Mouse (Mus musculus) 3134 (cell line): ENCODE measurements at regions not wholly inside any gene's neighbourhood (a gene's known extent, or its start where the extent isn't known, plus 50 kb on each side); places are given as distances from the start of the nearest gene placed in this dataset.

Source experiments
- DNase-seq: peaks from one replicate; pipeline ENCODE4 v3.0.0-alpha.2; 2011; ENCODE audit warnings: low spot score; ENCODE audit not compliant: insufficient read length; ENCODE audit errors: extremely low read depth

- DNase-seq = no peak
Measured at GRCm38 (mm10) chr9:120628794-120629560, 57.7 kb downstream of the Rpl14 start.

- no peak for DNase-seq
Measured at GRCm38 (mm10) chr9:120629609-120630008, 58.4 kb downstream of the Rpl14 start.

DNA sequence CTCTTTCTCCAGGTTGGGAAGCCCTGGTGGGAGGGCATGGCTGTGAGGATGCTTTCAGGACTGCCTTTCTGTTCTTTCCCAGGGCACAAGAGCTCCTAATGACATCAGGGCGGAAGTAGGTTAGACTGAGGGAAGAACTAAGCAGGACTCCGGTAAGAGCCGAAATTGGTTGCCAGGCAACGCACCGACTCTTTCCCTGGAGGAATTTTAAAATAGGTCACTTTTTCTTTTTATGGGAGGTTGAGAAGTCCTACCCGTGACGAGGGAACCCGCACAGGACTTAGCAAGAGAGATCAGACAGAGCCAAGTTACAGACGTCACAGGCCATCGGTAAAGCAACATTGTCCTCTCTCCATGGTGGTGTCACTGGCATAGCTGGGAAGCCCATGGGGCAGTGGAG, 61.6 kb downstream of the Rpl14 start:
- DNase-seq = no peak

DNA sequence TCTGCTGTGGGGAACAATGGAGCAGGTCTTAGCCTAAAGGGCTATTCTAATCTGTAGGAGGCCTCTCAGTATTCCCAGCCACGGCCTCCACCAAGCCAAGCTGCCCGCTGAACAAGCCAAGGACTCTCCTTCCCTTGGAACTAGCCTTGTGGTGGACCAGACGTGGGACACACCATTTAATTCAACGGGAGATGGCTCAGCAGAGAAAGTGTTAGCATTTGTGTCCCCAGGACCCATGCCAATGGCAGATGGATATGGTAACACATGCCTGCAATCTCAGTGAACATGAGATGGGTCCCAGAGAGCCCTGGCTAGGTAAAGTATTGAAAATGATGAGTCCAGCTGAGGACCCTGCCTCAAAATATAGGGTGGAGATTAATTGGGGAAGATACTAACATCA, 71.4 kb downstream of the Rpl14 start:
- no peak for DNase-seq

DNA sequence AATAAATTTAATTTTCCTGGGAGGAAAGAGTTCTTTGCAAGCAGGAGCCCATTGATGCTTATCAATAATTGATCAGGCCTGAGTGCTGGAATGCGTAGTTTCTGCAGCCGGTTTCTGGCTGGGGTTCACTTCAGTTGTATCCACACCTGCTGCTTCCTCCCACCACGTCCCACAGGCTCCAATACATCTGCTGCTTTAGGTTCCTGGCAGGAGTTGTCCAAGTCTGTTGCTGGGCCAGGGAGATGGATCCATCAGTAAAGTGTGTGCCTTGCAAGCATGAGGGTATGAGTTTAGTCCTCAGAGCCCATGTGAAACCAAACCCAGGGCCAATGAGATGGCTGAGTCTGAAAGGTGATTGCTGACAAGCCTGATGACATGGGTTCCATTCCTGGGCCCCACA, 72.1 kb downstream of the Rpl14 start:
- no peak for DNase-seq

DNA sequence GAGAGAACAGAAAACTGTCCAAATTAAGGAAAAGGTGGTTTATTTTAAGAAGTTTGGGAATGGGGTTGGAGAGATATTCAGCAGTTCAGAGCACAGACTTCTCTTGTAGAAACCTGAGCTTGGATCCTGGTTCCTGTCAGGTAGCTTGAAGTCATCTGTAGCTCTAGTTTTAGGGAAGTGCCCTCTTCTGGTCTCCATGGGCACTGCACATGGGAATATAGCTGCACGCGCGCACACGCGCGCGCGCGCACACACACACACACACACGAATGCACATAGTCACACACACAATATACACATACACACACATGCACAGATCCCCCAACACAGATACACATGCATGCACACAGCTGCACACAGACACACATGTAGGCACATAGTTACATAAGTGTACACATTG, 74.5 kb downstream of the Rpl14 start:
- DNase-seq = no peak

DNA sequence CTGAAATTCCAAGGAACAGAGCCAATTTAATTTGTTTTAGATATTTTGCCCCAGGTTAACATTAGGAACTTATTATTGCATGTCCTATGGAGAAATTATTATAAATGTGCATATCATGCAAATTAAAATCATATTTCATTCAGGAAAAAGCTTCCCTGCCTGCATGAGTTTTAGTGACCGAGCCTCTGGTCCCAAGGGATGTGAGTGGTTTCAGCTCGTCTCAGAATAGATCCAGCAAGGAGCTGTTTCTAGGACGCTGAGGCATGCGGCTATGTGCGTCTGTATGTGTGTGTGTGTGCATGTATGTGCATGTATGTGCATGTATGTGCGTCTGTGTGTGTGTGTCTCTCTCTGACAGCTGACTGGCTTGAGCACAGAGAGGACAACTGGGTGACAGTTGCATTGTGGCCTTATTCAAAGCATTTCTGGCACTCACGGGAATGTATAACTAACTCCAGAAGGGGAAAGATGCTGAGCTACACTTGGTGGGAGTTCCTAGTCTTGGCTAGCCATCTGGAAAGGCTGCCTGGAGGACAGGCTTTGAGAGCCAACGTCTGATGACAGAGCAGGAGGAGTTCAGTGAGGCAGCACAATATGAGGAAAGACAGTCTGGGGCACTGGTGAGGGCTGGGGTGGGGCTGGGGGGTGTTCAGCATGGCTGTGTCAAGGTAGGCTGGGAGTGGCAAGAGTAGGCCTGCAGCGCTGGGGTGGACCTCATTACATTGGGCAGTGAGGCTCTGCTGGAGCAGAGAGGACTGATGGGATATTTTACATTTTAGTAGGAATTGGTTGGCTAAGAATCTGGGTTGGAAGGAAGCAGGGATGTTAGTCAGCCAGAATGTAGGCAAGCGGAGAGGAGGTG, 75.8 kb downstream of the Rpl14 start:
- DNase-seq = no peak

GRCm38 (mm10) chr9:120647668-120647955, 76.4 kb downstream of the Rpl14 start:
- DNase-seq = no peak

DNA sequence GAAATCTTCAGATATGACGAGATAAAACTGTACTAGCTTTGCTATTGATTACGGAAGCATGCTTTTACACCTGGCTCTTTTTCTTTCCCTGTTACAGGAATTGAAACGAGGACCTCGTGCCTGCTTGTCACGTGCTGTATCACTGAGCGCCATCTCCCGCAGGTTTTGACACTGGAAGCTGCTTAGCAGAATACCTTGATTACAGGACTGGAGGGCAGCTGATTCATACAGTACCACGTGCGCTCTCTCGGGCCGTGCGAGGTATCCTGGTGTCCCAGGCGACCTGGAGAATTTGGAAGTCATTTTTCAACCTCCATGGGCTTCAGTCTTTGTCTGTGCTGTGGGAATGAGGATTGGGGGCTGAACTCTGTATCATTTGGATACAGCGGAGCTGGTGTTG, 81.5 kb downstream of the Rpl14 start:
- no peak for DNase-seq

DNA sequence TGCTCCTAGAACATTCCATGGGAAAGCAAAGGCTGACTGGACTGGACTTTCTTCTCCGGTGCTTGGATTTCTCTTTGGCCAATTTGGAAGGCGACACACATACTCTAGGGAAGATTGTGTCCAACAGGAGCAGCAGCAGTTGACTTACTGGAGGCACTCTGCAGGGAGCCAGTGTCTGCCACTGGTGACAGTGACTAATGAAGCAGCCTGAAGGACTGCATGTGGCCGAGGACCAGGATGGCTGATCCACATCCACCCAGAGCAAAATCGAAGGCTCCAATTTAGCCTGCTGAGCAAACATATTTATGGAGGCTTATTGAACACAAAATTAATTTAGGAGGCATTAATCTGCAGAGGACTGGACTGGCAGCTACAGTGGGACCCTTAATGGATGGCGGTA, 81.9 kb downstream of the Rpl14 start:
- DNase-seq = no peak

DNA sequence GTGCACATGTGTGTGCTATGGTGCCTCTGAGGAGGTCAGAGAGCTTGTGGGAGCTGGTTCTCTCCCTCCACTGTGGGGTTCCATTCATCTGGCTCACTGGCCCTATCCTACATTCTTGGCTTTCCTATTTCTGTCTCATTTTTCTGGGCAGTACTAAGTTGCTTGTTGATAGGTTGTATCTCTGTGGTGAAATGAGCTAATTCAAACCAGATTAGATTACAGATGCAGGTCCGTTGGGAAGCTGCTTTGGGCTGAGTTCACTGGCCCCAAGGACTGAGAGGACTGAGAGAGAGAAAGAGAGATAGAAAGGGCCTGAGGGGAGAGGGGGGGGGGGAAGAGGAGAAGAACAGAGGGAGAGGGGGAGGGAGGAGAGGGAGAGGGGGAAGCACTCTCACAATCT, 83.5 kb downstream of the Rpl14 start:
- DNase-seq = no peak

DNA sequence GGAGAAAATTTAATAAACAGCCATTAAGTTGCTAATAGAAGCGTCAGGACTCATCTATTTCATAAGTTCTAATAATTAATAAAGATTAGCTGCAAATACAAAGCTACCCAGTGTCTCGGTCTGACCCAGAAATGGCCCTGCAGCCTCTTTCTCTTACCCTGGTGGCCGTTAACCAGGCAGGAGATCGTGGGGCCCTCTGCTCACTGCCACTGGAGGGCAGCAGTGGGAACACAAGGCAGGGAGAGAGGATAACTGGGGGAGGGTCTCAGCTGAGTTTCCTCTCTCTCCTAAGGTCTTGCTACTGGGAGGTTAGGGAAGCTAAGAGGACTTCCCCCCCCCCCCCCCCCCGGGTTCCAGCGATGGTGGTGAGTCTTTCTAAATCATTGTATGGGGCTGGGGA, 85.7 kb downstream of the Rpl14 start:
- no peak for DNase-seq

DNA sequence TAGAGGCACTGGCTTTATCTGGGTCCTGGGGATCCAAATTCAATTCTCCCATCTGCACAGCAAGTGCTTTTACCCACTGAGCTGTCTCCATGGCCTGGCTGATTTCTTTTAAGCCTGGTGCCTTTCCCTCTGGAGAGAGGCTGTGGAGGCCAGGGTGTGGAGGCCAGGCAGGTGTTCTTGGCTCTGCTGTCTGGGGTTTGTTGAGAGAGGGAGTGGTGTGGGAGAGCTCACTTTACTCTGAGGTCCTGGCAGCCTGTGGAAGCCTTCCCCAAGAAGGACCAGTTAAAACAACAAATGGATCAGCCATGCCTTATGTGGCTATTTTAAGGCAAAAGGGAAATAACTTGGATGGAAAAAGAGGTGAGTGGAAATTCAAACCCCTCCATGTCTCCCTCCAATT, 86.5 kb downstream of the Rpl14 start:
- no peak for DNase-seq

GRCm38 (mm10) chr9:120658576-120658975, 87.3 kb downstream of the Rpl14 start:
- DNase-seq = peak; percentile 49

DNA sequence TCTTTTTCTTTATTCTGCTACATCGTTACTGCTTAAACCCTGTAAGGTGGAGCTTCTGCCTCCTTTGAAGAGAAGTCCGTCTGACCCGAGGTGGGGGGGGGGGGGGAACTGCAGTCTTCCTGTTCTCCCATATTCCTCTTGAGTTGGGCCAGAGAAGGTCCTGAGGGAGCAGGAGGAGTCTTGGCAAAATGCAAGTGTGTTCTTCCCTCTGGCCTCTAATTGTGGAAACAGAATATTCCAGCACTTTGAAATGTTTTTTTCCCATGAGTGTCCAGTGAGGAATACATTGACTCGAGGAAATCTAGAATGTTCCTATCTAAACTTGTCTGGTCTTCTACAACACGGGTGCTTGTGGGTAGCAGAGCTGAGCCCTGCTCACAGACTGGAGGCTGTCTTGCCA, 90.0 kb downstream of the Rpl14 start:
- DNase-seq = no peak

DNA sequence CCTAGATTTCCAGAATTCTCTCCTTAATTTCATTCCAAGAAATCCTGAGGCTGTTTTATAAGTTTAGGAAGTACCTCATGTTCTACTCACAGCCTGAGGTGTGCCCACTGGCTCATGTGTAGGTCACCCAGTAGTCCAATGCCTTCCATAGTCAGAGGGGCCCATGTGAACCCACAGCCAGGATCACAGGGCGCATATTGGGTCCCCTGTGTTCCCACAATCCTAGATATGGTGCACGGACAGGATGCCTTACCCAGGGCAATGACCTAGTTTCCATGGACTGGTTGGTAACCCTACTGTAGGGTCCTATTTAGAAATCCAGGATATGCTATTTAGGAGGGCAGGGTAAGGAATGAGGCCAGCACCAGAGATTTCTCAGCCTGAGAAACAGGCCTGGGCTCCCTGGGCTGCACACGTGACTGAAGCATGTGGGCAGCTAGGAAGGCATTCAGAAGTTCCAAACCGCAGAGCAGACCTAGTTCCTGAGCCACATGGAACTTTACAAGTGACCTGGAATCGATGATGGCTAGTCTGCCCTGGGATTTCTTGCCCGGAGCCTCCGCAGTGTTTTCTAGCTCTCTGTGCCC, 90.5 kb downstream of the Rpl14 start:
- no peak for DNase-seq

DNA sequence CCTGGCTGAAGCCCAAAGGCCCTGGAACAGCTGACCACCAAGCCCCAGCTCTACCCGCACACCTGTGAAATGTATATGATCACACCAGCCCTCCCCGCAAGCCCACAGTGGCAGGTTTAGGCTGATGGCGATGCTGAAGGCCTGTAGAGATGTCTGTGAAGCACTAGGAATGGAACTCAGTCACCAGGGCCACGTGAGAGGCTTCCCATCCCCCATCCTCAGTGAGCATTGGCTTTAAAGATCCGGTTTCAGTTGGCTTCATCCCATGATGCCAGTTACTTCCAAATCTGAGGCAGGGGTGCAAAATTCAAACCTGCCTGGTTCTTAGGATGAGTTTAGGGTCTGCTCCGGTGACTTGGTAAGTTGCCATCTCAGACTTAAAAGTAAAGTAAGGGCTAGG, 91.9 kb downstream of the Rpl14 start:
- DNase-seq = no peak

DNA sequence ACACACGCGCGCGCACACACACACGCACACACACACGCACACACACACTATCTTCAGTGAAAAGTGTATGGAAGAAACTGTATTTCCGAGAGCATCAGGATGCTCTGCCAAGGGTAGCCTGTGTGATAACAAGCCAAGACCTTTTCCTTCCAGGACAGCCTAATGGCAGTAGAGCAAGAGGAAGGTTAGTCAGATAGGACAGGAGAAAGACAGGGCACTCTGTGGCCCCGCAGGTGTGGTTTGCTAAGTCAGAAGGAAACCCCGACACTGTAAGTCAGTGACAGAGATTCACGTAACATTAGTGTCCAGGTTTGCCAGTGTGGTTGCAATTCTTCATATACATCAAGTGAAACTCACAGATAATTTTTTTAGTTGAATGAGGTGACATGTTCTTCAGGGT, 92.8 kb downstream of the Rpl14 start:
- DNase-seq = no peak

- DNase-seq = no peak
Measured at GRCm38 (mm10) chr9:120672452-120672851, 101.2 kb downstream of the Rpl14 start.

GRCm38 (mm10) chr9:120674855-120675254, 103.6 kb downstream of the Rpl14 start:
- DNase-seq = no peak

DNA sequence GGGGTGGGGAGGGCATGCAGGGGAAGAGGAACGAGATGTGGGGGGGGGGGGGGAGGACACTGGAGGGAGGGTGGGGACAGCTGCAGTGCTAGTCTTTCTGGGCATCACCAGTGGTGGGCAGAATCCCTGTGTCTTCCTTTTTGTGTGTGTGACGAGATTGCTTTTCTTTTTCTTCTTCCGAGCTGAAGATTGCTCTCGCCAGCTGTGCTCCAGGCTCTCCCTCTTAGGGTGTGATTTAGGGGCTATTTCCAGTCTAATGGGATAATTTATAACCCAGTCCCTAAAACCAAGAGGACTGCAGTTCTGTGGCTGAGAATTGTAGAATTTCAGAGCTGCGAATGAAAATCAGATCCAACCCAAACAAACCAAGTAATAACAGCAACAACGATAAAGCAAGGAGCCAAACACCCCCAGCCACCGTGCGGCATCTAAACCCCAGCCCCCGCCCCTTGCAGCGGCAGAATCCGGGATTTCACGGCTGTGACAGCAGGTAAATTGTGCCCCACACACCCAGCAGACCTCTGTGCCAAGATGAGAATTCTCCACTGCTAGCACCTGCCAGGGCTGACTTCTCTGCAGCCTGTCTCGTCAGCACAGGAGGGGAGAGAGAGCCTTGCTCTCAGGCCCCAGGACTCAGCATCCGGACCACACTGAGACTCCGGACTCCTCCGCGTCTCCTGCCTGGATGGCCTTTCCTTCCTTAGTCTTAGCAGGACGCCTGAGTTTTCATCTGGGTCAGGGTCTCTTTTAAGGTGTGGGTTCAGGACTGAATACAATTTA, 104.3 kb downstream of the Rpl14 start:
- no peak for DNase-seq
